ENCODE assay signal across 11 mouse cellular contexts in the genomic region with DNA sequence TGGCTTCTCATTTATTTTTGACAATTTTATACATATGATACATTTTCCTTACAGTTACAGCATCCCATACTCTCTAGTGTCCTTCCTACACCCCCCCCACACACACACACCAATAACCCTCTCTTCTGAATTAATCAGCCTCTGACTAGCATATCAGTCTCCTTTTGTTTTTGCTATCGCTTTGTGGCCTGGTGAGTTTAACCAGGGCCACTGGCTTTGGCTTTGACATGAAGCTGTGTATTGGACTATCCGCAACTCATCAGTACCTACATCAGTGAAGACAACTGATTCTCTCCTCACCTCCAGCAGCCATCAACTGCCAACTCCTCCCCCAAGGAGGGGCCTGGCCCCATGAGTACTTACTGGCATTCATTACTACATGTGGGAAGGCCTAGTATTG.
"Had no signal": no experiment of that assay in that cellular context is flagged by ENCODE, and none has a peak within 500 bp of the region (broad histone marks: within the 10 kb centered on the region; RNA-seq: fewer than 3 reads in every experiment).

No protein-coding gene starts in this region.

- H3K9ac ChIP-seq: liver, embryonic 15.5 days had no signal

- ATAC-seq: intestine, postnatal 0 days; lung, postnatal 0 days had no signal

- H3K4me1 ChIP-seq: liver, embryonic 15.5 days had no signal

- H3K36me3 ChIP-seq: liver, embryonic 15.5 days had no signal

- H3K9me3 ChIP-seq: liver, embryonic 15.5 days had no signal

- H3K4me2 ChIP-seq: liver, embryonic 11.5 days; liver, embryonic 15.5 days had no signal

- H3K27me3 ChIP-seq: liver, embryonic 15.5 days had no signal

- DNase-seq: kidney, adult 8-10 months; layer of hippocampus, adult 9-11 months; lung, adult 2 months; right cerebral cortex, postnatal 4 days; spleen, adult 18-20 months; thymus, adult 18-20 months; thymus, postnatal 14 days had no signal

- H3K4me3 ChIP-seq: liver, embryonic 15.5 days had no signal

- H3K27ac ChIP-seq: liver, embryonic 15.5 days had no signal
